In genomic region chr11:57786616-57787418, GRCm38 (mm10) we compare ENCODE assay signal across 8 mouse cellular contexts. TPM values are rescaled to one million over a fixed set of nuclear protein-coding genes. Genes with fewer than 3 reads are reported as not detected.
A peak's percentile ranks its signal among the peaks of the same experiment; 100 is the strongest.
DNase-seq lines count a peak whose midpoint lies in the region; ATAC-seq and TF ChIP-seq lines count a peak whose summit lies in the region.

No protein-coding gene starts in this region.

- no peak overlapping the region for H3K9ac ChIP-seq in intestine, postnatal 0 days (ENCODE audit: low read depth, low read length)
- H3K9ac ChIP-seq in intestine, embryonic 16.5 days (ENCODE audit: low read depth, low read length), result no peak overlapping the region
- no peak overlapping the region for H3K9ac ChIP-seq in stomach, postnatal 0 days (ENCODE audit: low read length)

- no peaks in the 10 kb centered on the region for H3K27me3 ChIP-seq in intestine, postnatal 0 days (replicated peaks; ENCODE audit: control insufficient read depth, insufficient read depth, low read length)
- no peaks in the 10 kb centered on the region for H3K27me3 ChIP-seq in intestine, embryonic 16.5 days (replicated peaks; ENCODE audit: control insufficient read depth, insufficient read depth, low read length)
- no peaks in the 10 kb centered on the region for H3K27me3 ChIP-seq in stomach, postnatal 0 days (ENCODE audit: control insufficient read depth, insufficient read depth, low read length)

- no peak for ATAC-seq in intestine, postnatal 0 days
- ATAC-seq in intestine, embryonic 16.5 days, result no peak
- ATAC-seq in stomach, postnatal 0 days (ENCODE audit: low FRiP score, low TSS enrichment), result no peak

- peak; percentile 38 for TF ChIP-seq CTCF in intestine, postnatal 0 days (IDR thresholded peaks at IDR 0.05; ENCODE audit: low read depth)
- peak; percentile 56 for TF ChIP-seq CTCF in stomach, postnatal 0 days (IDR thresholded peaks at IDR 0.05; ENCODE audit: low read depth)

- no peak overlapping the region for H3K4me2 ChIP-seq in intestine, postnatal 0 days (replicated peaks; ENCODE audit: low read depth)
- no peak overlapping the region for H3K4me2 ChIP-seq in intestine, embryonic 16.5 days (ENCODE audit: low read depth, low read length)
- H3K4me2 ChIP-seq in stomach, postnatal 0 days (replicated peaks; ENCODE audit: low read depth), result no peak overlapping the region

- no peaks in the 10 kb centered on the region for H3K4me1 ChIP-seq in intestine, postnatal 0 days (replicated peaks; ENCODE audit: control insufficient read depth, insufficient read depth, low read length)
- no peaks in the 10 kb centered on the region; the same call in 1 of the 2 replicates for H3K4me1 ChIP-seq in intestine, embryonic 16.5 days (ENCODE audit: control insufficient read depth, insufficient read depth, low read length)
- H3K4me1 ChIP-seq in stomach, postnatal 0 days (replicated peaks; ENCODE audit: control insufficient read depth, insufficient read depth), result no peaks in the 10 kb centered on the region

- H3K36me3 ChIP-seq in intestine, postnatal 0 days (ENCODE audit: control insufficient read depth, insufficient read depth), result peaks cover 13% of the 10 kb centered on the region
- H3K36me3 ChIP-seq in intestine, embryonic 16.5 days (ENCODE audit: control insufficient read depth, insufficient read depth, low read length), result no peaks in the 10 kb centered on the region
- H3K36me3 ChIP-seq in stomach, postnatal 0 days (ENCODE audit: control insufficient read depth, insufficient read depth, low read length), result no peaks in the 10 kb centered on the region; the same call in 1 of the 2 replicates

- TF ChIP-seq EP300 in stomach, postnatal 0 days (optimal IDR thresholded peaks at IDR 0.05), result no peak

- no peak overlapping the region for H3K4me3 ChIP-seq in intestine, postnatal 0 days (ENCODE audit: low read depth, low read length)
- H3K4me3 ChIP-seq in intestine, embryonic 16.5 days (ENCODE audit: low read length), result no peak overlapping the region
- no peak overlapping the region for H3K4me3 ChIP-seq in stomach, postnatal 0 days (ENCODE audit: low read depth, low read length)

- H3K27ac ChIP-seq in intestine, postnatal 0 days (ENCODE audit: low read depth, low read length), result no peak overlapping the region
- H3K27ac ChIP-seq in intestine, embryonic 16.5 days (ENCODE audit: low read length), result no peak overlapping the region
- H3K27ac ChIP-seq in stomach, postnatal 0 days (replicated peaks), result peak overlapping the region; percentile 58; the same call in 1 of the 2 replicates

- DNase-seq in cerebellum, postnatal 14 days, result peak; percentile 78 to 81
- peak; percentile 23 to 79 for DNase-seq in frontal cortex, adult 2 months (ENCODE audit: extremely low spot score in 1 of 2, low spot score in 1 of 2)
- DNase-seq in kidney, postnatal 4 days, result peak; percentile 63 to 74
- DNase-seq in lung, postnatal 14 days, result peak; percentile 26
- DNase-seq in stomach, postnatal 0 days (ENCODE audit: low spot score), result no peak
- DNase-seq in thymus, postnatal 25 days, result no peak

- WGBS in intestine, postnatal 0 days, result 60% methylated on average over 18 of the region's 18 CpGs
- WGBS in intestine, embryonic 16.5 days, result 49% methylated on average over 18 of the region's 18 CpGs
- WGBS in stomach, postnatal 0 days, result 43% methylated on average over 18 of the region's 18 CpGs

- H3K9me3 ChIP-seq in intestine, postnatal 0 days (ENCODE audit: control insufficient read depth), result no peaks in the 10 kb centered on the region
- no peaks in the 10 kb centered on the region for H3K9me3 ChIP-seq in intestine, embryonic 16.5 days (ENCODE audit: control insufficient read depth, low read length)
- H3K9me3 ChIP-seq in stomach, postnatal 0 days (ENCODE audit: control insufficient read depth, low read length), result no peaks in the 10 kb centered on the region

RNA-seq across cellular contexts. Expression of gene Sap30l, which starts 14.6 kb away (rescaled TPM):
- polyA plus RNA-seq in intestine, postnatal 0 days (2015; fragmentation: Nextera tagmentation; extraction: Ambion mirVana), result 19.3 and 21.2 TPM in 2 replicates
- polyA plus RNA-seq in intestine, embryonic 16.5 days (2015; fragmentation: Nextera tagmentation; extraction: Ambion mirVana), result 5.9 and 6.7 TPM in 2 replicates
- 31.0 and 33.4 TPM in 2 replicates for polyA plus RNA-seq in frontal cortex, adult 2 months (2012; rRNA removed)
- 8.7 TPM in 2 replicates for polyA plus RNA-seq in stomach, postnatal 0 days (2015; fragmentation: Nextera tagmentation; extraction: Ambion mirVana)

RNA-seq across cellular contexts. Expression of gene Hand1, which starts 45.8 kb away (rescaled TPM):
- polyA plus RNA-seq in intestine, postnatal 0 days (2015; fragmentation: Nextera tagmentation; extraction: Ambion mirVana), result 17.4 and 20.7 TPM in 2 replicates
- polyA plus RNA-seq in intestine, embryonic 16.5 days (2015; fragmentation: Nextera tagmentation; extraction: Ambion mirVana), result 22.0 and 23.0 TPM in 2 replicates
- 0.28 and 1.6 TPM in 2 replicates for polyA plus RNA-seq in frontal cortex, adult 2 months (2012; rRNA removed)
- 0.12 and 0.16 TPM in 2 replicates for polyA plus RNA-seq in stomach, postnatal 0 days (2015; fragmentation: Nextera tagmentation; extraction: Ambion mirVana)

Comparison
In these comparisons a context has a peak if more than half of its experiments do, and no peak if none do; other contexts are left out.
1. DNase-seq: peak in cerebellum, postnatal 14 days (2 of 2), frontal cortex, adult 2 months (2 of 2), kidney, postnatal 4 days (2 of 2) and lung, postnatal 14 days (single experiment); none in stomach, postnatal 0 days (single experiment) and thymus, postnatal 25 days (single experiment).